Mouse (Mus musculus) intestine, embryonic 16.5 days (tissue): ENCODE results near the gene Glis3. TPM values are rescaled to one million over a fixed set of nuclear protein-coding genes. Genes with fewer than 3 reads are reported as not detected.

Source experiments
- ATAC-seq: fragments of 200-750 bp; cut with Nextera tagmentation; 2 replicates; pipeline ENCODE4 v1.8.0; 2017; ENCODE audit warnings: moderate TSS enrichment, moderate library complexity
- H3K27ac ChIP-seq: fragments of 300-500 bp; sonication (generic); 2 replicates; pipeline ENCODE4 v1.5.1; 2014; ENCODE audit warnings: mild to moderate bottlenecking, low read length
- H3K27me3 ChIP-seq: fragments of 300-500 bp; sonication (generic); replicated peaks from 2 replicates; pipeline ENCODE4 v1.6.1; 2014; ENCODE audit warnings: low read length, control low read depth, mixed read lengths; ENCODE audit not compliant: control insufficient read depth, insufficient read depth
- H3K36me3 ChIP-seq: fragments of 300-500 bp; sonication (generic); 2 replicates; pipeline ENCODE4 v1.6.1; 2014; ENCODE audit warnings: low read length, control low read depth; ENCODE audit not compliant: control insufficient read depth, insufficient read depth
- H3K4me1 ChIP-seq: fragments of 300-500 bp; sonication (generic); 2 replicates; pipeline ENCODE4 v1.6.1; 2014; ENCODE audit warnings: low read length, control low read depth, mixed read lengths; ENCODE audit not compliant: control insufficient read depth, insufficient read depth
- H3K4me2 ChIP-seq: fragments of 300-500 bp; sonication (generic); 2 replicates; pipeline ENCODE4 v1.6.1; 2014; ENCODE audit warnings: low read depth, low read length, control low read depth
- H3K4me3 ChIP-seq: fragments of 300-500 bp; sonication (generic); 2 replicates; pipeline ENCODE4 v1.5.1; 2014; ENCODE audit warnings: mild to moderate bottlenecking, low read length
- H3K9ac ChIP-seq: fragments of 300-500 bp; sonication (generic); 2 replicates; pipeline ENCODE4 v1.6.1; 2014; ENCODE audit warnings: low read depth, low read length
- H3K9me3 ChIP-seq: fragments of 300-500 bp; sonication (generic); 2 replicates; pipeline ENCODE4 v1.6.1; 2016; ENCODE audit warnings: low read length, control low read depth; ENCODE audit not compliant: control insufficient read depth
- WGBS: fragments of 180-500 bp; shearing (Covaris S2); extraction: QIAGEN DNeasy Blood & Tissue Kit; methylation state at CpG from one replicate; pipeline ENCODE4 v1.1.7; 2014; 5-methylcytosine and 5-hydroxymethylcytosine counted together
- polyA plus RNA-seq: library from polyadenylated mRNA; unstranded; fragments of >200 nt; fragmentation: Nextera tagmentation; extraction: Ambion mirVana; gene quantifications from 2 replicates; pipeline ENCODE4 v1.2.1, GENCODE M21; 2015

Gene Glis3
- polyA plus RNA-seq, 1 experiment from 2014 or later, result 0.73 TPM

DNA sequence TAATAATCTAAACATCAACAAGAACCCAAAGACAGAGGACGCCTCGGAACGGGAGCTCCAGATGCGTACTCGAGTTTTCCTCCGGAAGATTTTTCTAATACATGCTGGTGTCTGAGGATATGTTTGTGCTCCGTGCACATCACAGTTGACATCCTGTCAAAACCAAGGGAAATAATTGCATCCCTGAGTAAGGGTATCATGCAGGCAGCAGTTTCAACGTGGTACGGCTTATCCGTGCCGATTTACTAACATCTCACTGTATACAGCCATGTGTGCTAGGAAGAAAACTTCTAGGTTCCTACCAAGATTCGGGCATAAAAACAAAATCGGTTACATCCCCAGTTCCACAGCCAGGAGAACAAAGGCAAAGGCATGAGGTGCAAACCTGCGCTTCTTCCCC, 179.4 kb downstream of the Glis3 start:
- Histone ChIP-seq H3K27ac (no peak overlapping the region), H3K27me3 (no peaks in the 10 kb centered on the region), H3K36me3 (no peaks in the 10 kb centered on the region), H3K9me3 (no peaks in the 10 kb centered on the region), H3K9ac (no peak overlapping the region), H3K4me1 (no peaks in the 10 kb centered on the region; the same call in 1 of the 2 replicates), H3K4me2 (no peak overlapping the region), H3K4me3 (no peak overlapping the region)
- no peak for ATAC-seq
- WGBS, result 92% methylated on average over 14 of the region's 14 CpGs

DNA sequence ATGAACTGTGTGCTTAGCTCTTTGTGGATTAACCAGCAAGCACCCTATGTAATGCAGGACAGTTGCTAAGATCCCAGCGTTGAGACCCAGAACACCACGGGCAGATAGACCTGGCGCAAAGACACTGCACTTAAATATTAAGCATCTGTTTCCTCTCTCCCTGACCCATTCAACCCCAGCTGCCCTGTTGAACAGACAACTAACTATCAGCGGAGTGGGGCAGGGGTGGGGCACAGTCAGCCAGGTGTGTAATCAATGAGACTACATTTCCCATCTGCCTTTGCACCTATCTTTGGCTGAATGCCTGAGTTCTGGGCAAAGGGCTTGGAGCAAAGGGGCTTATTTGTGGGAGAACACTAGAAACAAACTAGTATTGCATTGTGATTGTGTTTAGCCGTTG, 180.1 kb downstream of the Glis3 start:
- no peaks in the 10 kb centered on the region for H3K27me3 ChIP-seq
- no peaks in the 10 kb centered on the region for H3K36me3 ChIP-seq
- no peak overlapping the region for H3K4me2 ChIP-seq
- 83% methylated on average over 5 of the region's 5 CpGs for WGBS
- no peak for ATAC-seq
- no peaks in the 10 kb centered on the region; the same call in 1 of the 2 replicates for H3K4me1 ChIP-seq
- no peaks in the 10 kb centered on the region for H3K9me3 ChIP-seq
- no peak overlapping the region for H3K4me3 ChIP-seq
- no peak overlapping the region for H3K9ac ChIP-seq
- H3K27ac ChIP-seq, result no peak overlapping the region

DNA sequence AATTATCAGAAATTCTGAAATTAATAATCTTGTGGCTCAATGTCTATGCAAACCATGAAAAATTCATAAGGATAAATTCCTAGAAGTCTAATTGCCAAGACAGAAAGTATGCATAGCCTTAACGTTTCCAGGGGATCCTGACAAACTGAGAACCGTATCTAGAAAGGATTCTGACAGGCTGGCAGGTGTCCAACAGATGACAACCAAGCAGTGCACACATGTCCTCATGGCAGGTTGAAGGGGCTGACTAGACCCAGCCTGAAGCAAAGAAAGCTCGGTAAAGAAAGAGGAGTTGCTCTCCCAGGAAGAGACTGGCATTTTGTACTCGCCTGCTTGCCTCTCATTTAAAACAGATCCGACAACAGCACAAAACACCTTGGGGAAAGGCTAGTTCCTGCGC, 184.0 kb downstream of the Glis3 start:
- H3K9me3 ChIP-seq, result no peaks in the 10 kb centered on the region
- ATAC-seq, result no peak
- no peaks in the 10 kb centered on the region for H3K4me1 ChIP-seq
- no peak overlapping the region for H3K27ac ChIP-seq
- H3K27me3 ChIP-seq, result no peaks in the 10 kb centered on the region
- H3K4me3 ChIP-seq, result no peak overlapping the region
- 78% methylated on average over 6 of the region's 6 CpGs for WGBS
- H3K36me3 ChIP-seq, result no peaks in the 10 kb centered on the region
- no peak overlapping the region for H3K9ac ChIP-seq
- H3K4me2 ChIP-seq, result no peak overlapping the region

DNA sequence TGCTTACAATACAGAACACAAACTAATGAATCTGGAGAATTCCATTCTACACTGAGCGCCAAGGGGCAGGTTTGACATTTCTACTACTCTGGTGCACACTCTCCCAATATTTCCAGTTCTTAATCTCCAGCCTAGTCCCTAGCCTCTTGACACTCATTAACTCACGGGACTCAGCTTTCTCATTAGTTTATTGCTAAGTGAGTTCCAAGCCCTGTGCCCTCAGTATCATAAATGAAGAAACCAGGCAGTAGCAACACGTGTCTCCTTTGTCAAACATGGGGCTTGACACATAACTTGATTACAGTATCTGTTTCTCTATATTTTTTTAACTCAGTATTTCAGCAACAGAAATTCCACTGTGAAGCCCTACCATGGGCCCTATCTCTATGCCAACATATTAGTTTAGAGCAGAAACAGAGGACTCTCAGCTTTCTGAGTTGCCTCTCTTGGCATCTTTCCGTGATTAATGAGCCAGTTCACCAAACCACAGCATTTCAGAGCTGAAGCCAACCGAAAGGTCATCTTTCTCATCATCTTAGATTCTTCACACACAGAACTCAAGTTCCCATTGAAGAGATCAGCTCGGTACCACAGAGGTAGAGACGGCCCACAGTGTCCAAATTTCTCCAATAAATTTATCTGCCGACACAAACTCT, 186.1 kb downstream of the Glis3 start:
- Histone ChIP-seq H3K36me3 (no peaks in the 10 kb centered on the region), H3K4me2 (no peak overlapping the region), H3K27me3 (no peaks in the 10 kb centered on the region; the same call in 1 of the 2 replicates), H3K9ac (no peak overlapping the region), H3K27ac (no peak overlapping the region), H3K4me3 (no peak overlapping the region), H3K9me3 (no peaks in the 10 kb centered on the region), H3K4me1 (no peaks in the 10 kb centered on the region)
- ATAC-seq, result peak; percentile 77
- 83% methylated on average over 8 of the region's 8 CpGs for WGBS

DNA sequence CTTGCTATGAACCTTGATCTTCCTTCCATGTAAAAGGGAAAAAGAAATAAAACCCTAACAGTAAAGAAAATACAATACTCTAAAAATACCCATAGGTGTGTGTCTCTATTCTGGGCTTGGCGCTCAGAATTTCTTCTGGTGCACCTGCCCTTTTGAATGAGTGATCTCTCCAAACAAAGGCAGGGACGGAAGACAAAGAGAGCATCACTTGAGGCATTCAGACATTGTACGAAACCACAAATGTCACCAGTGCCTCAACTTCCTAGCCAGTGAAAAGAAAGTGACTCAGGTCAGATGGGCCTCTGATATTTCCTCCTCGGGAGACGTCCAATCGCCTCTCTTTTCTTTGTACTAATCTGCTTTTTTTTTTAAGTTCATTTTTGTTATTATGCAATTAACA, 201.8 kb downstream of the Glis3 start:
- no peak for ATAC-seq

DNA sequence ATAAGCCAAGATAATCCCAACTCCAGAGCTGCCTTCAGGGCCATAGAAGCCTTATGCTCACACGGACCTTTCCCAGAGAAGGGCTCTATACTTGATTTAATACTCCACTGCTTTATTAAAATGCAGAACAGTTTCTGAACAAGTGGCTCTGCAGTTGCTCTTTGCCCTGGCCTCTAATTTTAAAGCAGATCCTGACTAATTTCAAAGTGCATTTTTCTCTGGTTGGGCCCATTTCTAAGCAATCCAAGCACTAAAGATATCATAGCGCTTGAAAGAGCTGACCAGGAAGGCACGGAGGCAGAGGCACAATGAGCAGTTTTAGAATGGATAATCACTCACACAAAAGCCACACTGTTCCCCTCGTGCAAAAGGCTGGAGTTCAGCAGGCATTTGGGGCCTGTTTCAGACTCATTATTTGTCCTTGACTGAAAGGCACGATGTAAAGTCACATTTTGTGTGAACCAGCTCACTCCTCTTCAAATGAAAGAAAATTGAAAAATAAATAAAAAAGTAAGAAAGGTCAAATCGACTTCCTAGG, 202.5 kb downstream of the Glis3 start:
- Histone ChIP-seq H3K9ac (no peak overlapping the region), H3K27ac (no peak overlapping the region), H3K27me3 (no peaks in the 10 kb centered on the region), H3K4me3 (no peak overlapping the region), H3K4me1 (no peaks in the 10 kb centered on the region), H3K36me3 (no peaks in the 10 kb centered on the region), H3K4me2 (no peak overlapping the region), H3K9me3 (no peaks in the 10 kb centered on the region)
- 43% methylated on average over 6 of the region's 6 CpGs for WGBS
- ATAC-seq, result no peak

More for the DNA sequence above, 201.8 kb downstream of the Glis3 start:
- 79% methylated on average over 6 of the region's 6 CpGs for WGBS
- Histone ChIP-seq H3K27me3 (no peaks in the 10 kb centered on the region), H3K27ac (no peak overlapping the region), H3K9ac (no peak overlapping the region), H3K4me1 (no peaks in the 10 kb centered on the region), H3K9me3 (no peaks in the 10 kb centered on the region), H3K4me2 (no peak overlapping the region), H3K4me3 (no peak overlapping the region), H3K36me3 (no peaks in the 10 kb centered on the region)

DNA sequence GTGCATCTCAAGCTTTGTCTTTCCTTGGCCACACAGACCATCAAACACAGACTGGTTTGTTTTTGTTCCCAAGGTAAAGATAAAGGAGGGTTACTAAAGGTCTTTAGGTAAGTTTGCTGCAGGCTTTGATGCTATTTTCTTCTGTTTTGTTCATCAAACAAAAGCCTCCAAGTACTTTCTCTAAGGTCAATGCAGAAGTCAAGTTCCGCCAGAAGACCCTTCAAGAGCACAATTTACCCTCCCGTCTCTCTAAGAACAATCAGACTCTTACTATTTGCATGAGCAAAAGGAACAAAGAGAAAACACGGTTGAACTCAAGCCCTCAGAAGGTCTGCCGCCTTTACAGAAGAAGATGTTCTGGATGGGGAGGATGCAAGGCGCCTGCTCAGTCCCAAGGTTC, 206.3 kb downstream of the Glis3 start:
- WGBS, result 84% methylated on average over 5 of the region's 5 CpGs
- Histone ChIP-seq H3K36me3 (no peaks in the 10 kb centered on the region), H3K4me2 (no peak overlapping the region), H3K4me1 (no peaks in the 10 kb centered on the region), H3K27ac (no peak overlapping the region), H3K9me3 (no peaks in the 10 kb centered on the region), H3K4me3 (no peak overlapping the region), H3K27me3 (no peaks in the 10 kb centered on the region), H3K9ac (no peak overlapping the region)
- no peak for ATAC-seq

DNA sequence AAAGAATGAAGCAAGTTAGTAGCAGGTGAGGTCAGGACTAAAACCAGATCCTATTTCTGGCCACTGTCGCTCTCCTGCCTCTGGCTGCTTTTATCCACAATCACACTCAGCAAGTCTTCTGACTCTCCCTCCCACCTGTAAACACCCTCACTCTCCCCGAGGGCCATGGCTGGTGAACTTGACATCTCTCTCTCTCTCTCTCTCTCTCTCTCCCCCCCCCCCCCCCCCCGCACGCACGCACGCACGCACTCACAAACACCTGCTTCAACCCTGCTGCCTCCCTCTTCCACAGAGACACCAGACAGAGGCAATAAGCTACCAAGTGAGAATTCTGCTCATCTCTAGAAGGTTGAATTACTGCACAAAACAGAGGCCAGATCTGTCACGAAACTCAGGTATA, 208.7 kb downstream of the Glis3 start:
- H3K9ac ChIP-seq, result no peak overlapping the region
- H3K9me3 ChIP-seq, result no peaks in the 10 kb centered on the region
- H3K4me1 ChIP-seq, result no peaks in the 10 kb centered on the region
- H3K4me2 ChIP-seq, result no peak overlapping the region
- H3K36me3 ChIP-seq, result no peaks in the 10 kb centered on the region
- no peak for ATAC-seq
- H3K27me3 ChIP-seq, result no peaks in the 10 kb centered on the region
- 64% methylated on average over 7 of the region's 8 CpGs for WGBS
- no peak overlapping the region for H3K27ac ChIP-seq
- no peak overlapping the region for H3K4me3 ChIP-seq

DNA sequence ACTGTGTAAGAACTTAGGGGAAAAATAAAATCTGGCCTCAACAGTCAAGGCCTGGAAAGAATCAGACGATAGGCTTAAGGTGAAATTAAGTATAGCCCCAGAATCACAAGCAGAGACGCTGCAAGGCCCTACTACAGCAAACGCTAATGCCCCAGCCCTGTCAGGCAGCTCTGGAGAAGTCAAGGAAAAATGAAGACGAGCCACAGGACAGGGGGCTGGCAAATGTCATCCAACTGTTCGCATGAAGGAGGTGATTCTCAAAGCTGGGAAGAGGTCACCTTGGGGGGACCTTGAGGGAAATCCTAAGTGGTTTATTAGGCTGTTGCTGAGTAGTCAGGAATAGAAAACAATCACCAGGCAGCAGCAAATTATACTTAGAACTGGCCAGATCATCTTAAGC, 214.1 kb downstream of the Glis3 start:
- H3K4me3 ChIP-seq, result no peak overlapping the region
- no peak for ATAC-seq
- H3K27ac ChIP-seq, result no peak overlapping the region
- H3K4me1 ChIP-seq, result no peaks in the 10 kb centered on the region
- no peak overlapping the region for H3K9ac ChIP-seq
- no peaks in the 10 kb centered on the region for H3K36me3 ChIP-seq
- H3K4me2 ChIP-seq, result no peak overlapping the region
- no peaks in the 10 kb centered on the region for H3K9me3 ChIP-seq
- 53% methylated on average over 5 of the region's 5 CpGs for WGBS
- H3K27me3 ChIP-seq, result no peaks in the 10 kb centered on the region

DNA sequence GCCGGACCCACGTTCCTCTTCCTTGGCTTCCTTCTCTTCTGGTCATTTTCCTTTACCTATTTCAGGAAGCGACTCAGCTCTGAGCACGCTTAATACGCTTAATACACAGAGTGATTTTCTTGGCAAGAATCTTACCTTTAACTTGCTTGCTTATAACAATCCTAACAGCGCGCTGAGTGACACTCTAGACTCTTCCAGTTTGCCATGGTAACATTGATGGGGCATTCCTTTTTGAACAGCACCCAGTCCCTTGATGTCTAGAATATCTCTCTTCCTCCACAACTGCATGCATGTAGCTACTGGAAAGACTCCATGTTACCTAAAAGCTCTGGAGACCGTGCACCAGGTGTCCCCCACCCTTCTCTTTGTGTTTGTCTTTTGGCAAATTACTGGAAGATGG, 225.5 kb downstream of the Glis3 start:
- H3K36me3 ChIP-seq, result no peaks in the 10 kb centered on the region
- no peak for ATAC-seq
- H3K4me2 ChIP-seq, result no peak overlapping the region
- peaks cover 4% of the 10 kb centered on the region; the same call in 1 of the 2 replicates for H3K4me1 ChIP-seq
- H3K9me3 ChIP-seq, result no peaks in the 10 kb centered on the region
- no peak overlapping the region for H3K4me3 ChIP-seq
- H3K9ac ChIP-seq, result no peak overlapping the region
- H3K27ac ChIP-seq, result no peak overlapping the region
- 78% methylated on average over 8 of the region's 8 CpGs for WGBS
- no peaks in the 10 kb centered on the region; the same call in 1 of the 2 replicates for H3K27me3 ChIP-seq
